Mouse (Mus musculus) gastrocnemius, adult 18-20 months (tissue): ENCODE measurements around the gene Gyg. TPM values are rescaled to one million over a fixed set of nuclear protein-coding genes. Genes with fewer than 3 reads are reported as not detected.

ENCODE experiments used
- DNase-seq: peaks from one replicate; pipeline ENCODE4 v3.0.0; 2021; ENCODE audit warnings: low spot score
- long read RNA-seq, 2 experiments: library from polyadenylated mRNA; stranded (forward); transcript quantifications; one replicate each; pipeline ENCODE4 v2.0.0; 2021
- total RNA-seq, 2 experiments: library from RNA; stranded (reverse); gene quantifications; 2 replicates each; pipeline ENCODE4 v1.2.3; 2021

Gene Gyg
- 100 to 1,000 TPM; 451 to 474 TPM for total RNA-seq
- long read RNA-seq, experiment 1, transcript Gyg-201 (7 exons, 1,922 nt): major isoform, 393 of 534 reads
- long read RNA-seq, experiment 1, partial matches to known transcripts: 100 of 534 reads
- long read RNA-seq, experiment 1, other reads (novel, unspliced or antisense): 37 of 534 reads
- long read RNA-seq, experiment 2, transcript Gyg-201 (7 exons, 1,922 nt): major isoform, 313 of 425 reads
- long read RNA-seq, experiment 2, transcript Gyg-204 (8 exons, 1,662 nt): minor isoform, 5 of 425 reads
- long read RNA-seq, experiment 2, partial matches to known transcripts: 75 of 425 reads
- long read RNA-seq, experiment 2, other reads (novel, unspliced or antisense): 32 of 425 reads

DNA sequence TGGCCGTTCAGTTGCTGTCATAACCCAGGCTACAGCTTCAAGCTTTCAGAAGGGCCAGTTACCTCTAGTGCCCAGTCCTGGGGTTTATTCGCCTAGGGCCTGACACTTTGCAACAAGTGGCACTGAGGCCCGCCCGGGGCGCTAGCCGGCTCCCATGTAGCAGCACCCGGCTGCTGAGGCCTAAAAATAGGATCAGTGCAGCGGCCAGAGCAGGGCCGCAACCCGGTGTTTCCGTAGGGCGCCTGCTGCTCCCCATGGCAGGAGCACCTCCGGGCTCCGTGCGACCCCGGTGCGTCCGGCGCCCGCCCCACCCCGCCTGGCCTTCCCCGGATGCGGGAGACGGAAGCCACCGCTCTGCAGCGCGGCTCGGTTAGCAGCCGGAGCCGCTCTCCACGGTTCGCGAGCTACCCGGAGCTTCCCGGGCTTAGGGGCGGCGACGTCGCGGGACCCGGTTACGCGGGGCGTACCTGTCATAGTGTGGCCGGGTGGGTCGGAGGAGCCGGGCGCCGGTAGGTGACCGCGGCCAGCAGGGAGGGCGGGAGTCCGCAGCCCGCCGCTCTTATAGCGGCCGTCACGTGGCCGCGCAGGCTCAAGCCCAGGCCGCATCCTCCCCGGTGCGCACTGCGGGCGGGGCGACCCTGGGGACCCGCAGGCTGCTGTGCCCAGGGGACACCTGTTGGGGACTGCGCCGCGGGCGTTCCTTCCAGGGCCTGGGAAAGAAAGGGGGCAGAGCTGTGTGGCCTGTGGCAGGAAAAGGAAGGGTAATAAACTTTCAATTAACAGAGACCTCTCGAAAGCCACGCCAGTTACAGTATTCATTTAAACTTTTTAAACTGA is at the start of gene Gyg:
Gene Gyg (minus strand): TSS at position 787 of the 837 bp plus-strand sequence.
- DNase-seq: peak; percentile 69

DNA sequence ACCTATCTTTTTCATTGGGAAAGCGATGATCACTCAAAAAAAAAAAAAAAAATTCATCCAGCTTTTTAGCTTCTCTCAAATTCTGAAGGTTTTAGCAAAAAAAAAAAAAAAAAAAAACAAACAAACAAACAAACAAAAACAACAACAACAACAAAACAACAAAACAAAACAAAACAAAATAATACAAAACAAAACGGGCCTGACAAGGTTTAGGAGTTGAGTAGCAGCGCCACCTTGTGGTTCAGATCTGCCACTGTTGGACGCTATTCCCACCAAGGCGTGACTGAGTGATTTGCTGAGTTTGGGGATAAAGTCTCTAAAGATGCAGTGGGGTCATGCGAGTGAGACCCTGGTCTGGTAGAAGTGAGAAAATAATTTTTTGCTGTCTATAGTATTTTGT is 43.8 kb upstream of the Gyg start:
- DNase-seq: peak; percentile 52

DNA sequence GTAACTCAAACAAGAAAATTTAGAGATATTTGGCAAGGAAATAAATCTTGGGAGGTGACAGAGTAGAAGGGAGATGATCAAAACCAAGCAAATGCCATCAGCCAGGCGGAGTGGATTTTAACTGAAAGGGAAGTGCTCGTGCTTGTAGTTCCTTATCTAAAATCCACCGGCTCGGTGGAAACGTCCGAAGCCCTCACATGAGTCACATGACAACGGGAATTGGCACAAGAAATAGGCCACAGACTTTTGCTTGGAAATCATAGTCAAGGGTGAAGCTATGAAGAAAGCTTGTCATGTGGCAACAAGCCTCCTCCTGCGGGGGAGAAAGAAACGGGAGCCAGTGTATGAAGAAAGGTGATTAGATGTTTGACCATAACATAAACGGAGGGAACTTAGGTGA is 42.8 kb upstream of the Gyg start:
- no peak for DNase-seq

DNA sequence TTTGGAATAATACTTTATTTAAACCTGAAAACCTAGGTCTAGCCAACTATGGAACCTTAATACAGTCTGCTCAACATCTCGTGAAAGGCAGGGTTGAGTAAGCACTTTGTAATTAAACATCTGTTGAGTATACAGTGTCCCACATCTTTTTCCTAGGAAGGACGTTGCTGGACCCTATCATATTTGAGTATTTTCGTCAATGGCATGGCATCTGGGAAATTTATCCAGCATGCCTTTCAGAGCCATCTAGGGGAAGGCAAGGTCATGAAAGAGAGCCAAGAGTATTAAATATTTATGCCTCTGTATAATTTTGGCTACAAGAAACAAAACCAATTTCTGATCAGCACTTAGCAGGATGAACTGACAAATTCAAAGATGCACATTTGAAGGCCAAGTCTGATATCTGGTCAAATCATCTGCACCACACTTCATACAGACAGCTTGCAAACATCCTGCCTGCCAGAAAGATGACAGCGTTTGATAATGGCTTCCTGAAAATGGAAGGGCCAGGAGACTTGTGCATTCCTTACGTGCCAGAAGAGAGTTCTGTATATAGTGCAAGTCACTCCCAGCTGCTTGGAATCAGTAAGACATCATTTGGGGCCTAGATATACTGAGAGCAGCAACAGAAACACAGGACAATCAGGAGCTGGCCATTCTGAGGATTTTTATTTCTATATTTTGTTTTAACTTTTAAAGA is 34.0 kb upstream of the Gyg start:
- no peak for DNase-seq

DNA sequence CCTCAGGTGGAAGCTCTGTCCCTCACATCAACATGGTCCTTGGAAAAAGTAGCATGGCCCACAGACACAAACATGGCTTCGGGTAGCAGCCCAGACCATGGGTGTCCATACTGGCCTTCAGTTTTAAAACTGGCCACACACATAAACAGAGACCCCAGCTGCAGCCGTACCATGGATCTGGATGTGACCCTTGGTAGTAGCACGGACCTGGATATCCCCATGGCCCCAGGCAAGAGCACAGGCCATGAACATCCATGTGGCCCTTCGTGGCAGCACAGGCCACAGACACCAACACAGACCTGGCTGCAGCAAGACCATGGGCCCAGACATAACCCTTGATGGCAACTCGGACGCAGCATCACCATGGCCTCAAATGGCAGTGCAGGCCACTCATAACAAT is 17.3 kb upstream of the Gyg start:
- no peak for DNase-seq

DNA sequence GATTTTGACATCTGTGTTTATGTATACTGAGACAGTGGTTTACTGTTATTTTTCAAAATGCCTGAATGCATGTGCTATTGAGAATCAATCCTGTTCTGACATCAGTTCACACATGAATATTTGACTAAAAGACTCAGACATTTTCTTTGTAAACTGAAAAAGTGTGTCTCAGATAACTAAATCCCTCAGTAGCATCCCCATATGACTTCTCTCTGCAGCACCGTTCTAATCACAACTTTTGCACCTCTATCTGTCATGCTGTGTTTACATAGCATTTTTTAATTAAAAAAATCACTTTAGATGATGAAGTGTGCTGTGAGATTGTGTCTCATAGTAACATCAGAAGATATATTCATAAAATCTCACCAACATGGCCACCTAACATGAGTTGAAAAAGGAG is 12.4 kb upstream of the Gyg start:
- no peak for DNase-seq

DNA sequence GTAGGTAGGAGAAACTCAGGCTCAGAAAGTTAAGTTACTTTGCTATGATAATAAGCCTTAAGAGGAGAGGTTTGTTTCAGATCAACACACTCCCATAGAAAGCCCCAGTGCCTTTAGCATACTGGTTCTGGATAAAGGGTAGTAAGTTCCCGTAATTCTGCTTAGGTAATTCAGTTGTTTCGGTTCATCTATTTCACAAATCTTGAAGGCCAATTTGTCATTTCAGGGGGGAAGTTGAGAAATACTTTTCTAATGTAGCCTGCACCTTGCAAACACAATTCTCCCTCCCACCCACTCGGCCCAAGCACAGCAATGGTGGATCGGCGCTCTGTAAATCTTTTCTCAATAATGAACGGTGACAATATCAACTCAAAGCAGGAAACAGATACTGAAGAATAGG is 359 bp upstream of the Gyg start:
- DNase-seq: no peak

DNA sequence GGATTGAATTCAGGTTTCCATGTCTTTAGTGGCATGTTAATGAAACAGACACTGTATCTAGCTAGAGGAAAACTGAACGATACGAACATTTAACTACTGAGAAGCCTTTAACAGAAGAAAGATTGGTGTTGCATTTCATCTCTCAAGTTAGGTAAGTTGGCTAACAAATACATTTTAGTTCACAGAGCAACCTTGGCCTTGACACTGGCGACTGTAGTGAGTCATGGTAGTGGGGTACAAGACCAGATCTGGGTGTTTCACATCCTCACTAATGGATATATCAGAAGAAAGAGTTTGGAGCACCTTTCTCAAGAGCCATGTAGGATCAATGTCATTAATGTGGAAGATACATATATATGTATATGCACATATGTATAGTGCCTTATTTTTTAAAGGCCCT is 3.5 kb downstream of the Gyg start:
- DNase-seq: no peak

DNA sequence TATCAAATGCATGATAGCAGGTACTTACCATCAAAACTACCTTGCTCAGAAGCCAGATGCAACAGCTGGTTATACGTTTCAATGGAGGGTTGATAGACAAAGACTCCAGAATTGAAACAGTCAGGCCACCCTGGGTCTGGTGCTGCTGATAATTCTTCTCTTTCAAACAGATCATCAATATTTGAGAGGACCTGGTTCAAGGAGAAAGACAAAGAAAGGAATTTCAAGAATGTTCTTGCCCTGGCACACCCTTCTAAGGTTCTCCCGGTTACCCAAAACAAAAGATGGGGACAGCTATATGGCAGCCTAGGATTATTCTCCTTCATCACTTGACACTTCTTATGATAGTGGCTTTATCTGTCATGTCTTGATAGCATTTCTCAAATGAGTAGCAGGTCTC is 4.6 kb downstream of the Gyg start:
- no peak for DNase-seq

DNA sequence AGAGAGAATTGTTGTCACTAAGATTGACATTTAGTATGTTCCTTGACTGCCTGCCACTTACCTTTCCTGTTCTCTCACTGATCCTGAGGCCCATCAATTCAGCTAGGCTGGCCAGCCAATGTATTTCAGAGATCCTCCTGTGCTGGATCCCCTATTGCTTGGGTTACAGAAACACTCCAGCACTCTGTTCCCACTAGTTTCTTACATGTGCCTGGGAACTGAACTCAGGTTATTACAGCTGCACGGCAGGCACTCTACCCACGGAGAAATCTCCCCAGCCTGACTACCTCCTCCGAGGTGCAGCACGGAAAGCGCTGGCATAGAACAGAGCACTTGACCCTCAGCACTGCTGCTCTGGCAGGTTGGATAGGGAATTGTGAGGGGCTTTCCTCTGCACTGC is 7.5 kb downstream of the Gyg start:
- DNase-seq: no peak

DNA sequence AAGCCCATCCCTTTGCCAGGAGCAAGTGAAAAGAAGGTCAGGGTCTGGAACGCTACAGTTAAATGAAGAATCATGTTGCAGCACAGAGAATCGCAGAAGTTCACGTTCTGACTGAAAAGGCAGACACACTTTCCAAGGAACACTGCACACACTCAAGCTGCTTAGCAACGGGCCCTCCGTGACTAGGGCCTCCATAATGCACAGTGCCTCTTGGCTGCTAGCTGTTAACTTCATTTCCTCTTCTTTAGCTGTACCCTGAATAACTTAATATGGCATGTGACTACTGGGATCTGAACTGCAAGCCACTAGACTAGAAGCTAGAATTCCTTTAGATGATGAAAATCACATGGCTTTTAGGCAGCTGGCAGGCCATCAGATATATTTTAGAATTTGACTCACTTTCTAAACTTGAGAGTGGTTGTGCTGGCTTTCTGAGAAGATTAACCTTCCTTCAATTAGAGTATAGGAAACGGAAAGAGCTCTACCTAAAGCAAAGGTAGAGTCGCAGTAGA is 8.2 kb downstream of the Gyg start:
- DNase-seq: peak; percentile 55

DNA sequence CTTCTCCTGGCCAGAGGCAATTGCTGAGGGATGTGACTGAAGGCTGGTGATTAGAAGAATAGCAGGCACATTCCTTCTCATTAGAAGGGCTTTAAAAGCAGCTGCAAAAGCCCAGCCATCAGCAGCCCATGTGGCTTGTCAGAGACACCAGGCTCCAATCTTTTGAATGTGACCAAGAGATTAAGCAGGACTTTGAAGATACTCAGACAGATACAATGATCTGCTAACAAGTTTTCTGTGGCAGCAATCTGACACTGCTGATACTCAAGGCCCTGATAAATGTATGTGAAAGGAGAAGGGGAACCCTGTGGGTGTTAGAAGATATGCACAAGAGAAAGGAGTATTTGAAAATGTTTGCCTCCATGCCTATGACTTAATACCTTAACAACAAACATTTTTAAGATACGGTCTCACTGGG is 9.4 kb downstream of the Gyg start:
- no peak for DNase-seq

DNA sequence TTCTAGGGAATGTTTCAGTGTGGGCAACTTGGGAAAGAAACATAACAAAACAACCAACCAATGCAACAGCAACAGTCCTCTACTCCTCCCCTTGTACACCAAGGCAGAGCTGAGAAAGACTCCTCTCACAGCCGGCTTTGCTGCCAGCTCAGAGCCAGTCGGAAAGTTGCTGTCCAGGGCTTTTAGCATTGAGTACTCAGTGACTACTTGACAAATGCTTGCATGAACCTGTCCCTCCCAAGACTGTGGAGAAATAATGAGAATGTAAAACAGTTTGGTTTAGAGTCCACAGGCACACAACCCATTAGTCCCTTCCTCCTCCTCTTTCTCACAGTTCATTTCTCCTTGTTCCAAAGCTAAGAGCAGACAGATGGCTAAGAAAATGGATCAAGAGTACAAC is 10.7 kb downstream of the Gyg start:
- no peak for DNase-seq

DNA sequence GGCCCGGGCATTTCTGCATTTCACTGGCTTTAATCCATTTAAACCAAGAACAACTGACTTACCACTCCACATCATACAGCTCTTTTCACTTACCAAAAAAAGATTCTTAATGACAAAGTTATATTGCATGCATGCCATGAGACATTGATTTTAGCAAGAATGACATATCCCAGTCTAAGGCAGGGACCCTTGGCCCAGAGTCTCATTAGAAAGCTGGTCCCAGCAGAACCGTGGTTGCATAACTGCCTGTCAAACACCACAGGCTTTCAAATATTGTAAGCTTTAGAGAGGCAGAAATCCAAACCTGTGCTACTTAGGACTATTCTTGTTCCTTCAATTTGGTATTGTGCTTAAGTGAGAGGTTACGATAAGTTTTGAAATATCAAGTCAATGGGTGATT is 11.4 kb downstream of the Gyg start:
- DNase-seq: no peak

DNA sequence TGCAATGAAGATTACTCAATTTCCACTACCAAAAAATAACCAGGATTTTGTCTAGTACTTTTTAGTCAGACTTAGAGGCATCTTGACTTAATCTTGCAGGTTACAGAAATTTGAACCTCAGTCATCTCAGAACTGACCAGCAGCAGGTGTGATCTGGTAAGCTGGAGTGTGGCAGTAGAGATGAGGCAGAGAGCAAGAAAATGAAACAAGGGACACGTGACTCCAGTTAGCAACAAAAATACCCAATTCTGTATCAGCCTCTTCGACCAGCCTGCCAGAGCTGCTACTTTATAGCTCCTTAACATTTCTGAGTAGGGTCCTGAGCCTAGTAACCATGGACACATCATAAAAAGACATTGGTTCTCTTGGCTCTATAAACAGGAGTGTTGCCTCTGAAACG is 12.5 kb downstream of the Gyg start:
- no peak for DNase-seq

DNA sequence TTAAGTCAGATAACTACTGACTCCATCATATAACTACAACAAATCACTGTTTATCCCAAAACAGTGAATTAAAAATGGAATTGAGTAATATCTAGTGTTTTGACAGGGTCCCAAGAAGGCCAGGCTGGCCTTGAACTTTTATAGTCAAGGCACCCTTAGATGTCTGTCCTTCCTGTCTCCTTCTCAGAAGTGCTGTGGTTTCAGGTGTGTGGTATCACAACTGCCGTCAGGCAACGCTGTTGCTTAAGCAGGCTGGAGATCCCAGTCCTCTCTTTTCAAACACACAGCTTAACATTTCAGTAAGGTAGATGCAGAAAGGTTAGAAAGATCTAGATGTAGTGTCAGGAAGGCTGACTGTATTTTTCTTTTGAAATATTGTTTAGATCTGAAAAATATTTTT is 13.0 kb downstream of the Gyg start:
- DNase-seq: no peak

DNA sequence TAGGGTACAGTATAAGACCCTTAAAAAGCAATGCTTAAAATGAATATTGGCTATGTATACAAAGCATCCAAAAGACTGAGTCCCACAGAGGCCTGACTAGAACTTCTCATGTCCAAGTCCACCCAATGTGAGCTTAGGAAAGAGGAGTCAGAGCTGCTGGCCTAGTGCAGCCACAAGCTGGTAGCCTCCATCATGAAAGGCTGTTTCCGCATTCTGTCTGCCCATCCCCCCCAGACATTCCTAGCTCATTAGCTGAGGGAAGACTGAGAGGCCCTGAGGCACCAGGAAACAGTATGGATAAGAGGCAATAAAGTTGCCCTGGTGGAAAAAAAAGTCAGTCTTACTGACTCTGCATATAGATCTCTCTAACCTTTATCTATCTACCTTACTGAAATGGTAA is 13.4 kb downstream of the Gyg start:
- DNase-seq: no peak

DNA sequence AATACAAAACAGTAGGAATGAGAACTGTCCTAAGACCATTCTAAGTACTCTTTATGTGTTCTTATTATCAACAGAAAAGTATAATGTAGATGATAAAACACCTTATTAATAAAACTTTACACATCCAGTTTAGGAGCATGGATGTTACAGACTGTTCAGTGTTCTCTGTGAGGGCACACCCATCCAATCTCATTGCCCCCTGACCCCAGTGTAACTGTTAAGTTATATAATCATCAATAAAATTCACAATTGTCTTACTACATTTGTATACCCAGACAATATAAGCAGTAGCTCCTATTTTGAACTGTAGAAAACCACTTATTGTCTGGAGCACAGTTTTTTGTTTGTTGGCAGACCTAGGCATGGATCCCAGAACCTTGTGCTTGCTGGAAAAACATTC is 13.9 kb downstream of the Gyg start:
- DNase-seq: no peak

DNA sequence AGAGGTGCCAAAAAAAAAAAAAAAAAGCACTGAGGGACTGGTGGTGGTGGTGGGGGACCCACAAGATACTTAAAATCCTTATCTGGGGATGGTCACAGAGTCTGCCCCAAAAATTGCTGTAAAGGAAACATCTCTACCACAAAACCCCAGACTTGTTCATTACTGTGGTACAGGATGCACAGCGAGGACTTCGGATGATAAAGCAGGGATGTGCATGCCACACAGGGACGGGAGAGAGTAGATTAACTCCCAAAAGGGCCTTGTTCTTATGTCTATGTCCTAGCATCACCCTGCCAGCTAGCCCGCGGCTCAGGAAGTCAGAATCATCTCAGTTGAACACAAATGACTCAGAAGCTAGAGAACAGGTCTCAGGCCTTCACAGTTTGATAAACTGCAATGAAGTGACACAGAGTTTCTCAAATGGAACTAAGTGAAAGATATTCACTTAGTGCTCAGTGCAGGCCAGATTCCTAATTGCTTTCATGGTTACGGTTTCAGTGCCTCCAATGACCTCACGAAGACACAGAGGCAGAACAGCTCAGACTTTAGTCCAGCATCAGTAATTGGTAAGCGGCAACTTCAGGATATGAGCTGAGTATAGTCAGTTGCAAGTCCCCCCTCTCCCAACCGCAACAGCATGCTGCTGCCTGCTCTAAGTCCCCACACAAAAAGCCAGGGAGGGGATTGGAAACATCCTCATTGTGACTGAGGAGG is 18.1 kb downstream of the Gyg start:
- no peak for DNase-seq

DNA sequence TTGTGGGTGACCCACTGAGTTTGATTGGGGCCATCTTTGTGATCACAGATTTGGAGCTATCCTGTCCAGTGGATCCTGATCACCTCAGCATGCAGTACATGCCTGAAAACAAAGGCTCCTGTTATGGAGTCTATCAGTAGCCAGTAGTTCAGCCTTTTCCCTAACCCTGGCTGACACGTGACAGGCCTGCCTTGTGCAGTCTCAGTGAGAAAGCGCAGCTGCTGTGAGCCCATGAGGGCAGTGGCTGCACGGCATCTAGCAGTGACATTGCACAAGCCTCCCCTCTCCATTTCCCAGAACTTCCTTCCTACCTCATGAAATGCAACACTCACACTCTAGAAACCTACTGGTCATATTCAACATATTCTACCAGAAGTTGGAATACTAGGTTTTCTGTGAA is 20.6 kb downstream of the Gyg start:
- DNase-seq: no peak

DNA sequence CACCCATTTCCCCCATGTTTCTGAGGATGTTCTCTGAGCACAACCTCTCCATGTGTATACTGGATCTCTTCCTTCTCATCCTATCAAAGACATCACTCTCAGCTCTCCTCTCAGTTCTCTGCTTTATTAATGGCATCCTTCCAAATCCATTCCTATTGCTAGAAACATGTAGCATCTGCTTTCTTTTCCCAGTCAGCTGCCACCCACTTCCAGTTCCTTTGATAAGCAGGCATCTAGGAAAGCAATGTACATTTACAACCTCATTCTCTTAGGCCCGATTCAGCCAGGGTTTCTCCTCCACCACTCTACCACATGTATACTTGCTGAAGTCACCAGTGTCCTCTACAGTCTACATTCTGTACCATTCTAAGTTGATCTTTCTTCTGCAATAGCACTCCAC is 21.4 kb downstream of the Gyg start:
- DNase-seq: no peak

DNA sequence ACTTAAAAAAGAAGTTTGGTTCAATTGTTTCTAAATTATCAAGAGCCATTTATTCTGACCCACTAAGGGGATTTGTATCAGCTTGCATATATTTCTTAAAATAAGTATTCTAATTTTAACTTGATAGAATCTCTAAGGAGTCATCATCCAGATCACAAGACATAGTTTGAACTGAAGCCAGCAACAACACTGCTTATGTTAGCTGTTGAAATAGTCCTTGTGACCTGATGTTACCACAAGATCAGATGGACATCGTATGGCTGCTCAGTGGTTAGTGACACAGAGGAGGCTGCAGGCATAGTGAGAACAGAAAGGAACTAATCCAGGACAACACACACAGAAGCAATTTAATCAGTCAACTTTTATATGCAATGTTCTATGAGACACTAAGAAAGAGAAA is 22.4 kb downstream of the Gyg start:
- peak; percentile 89 for DNase-seq
